Mouse (Mus musculus) heart, adult 2 months (tissue): ENCODE data around the gene Igsf9b.

ENCODE experiments used
- CTCF ChIP-seq: fragments of 200-600 bp; IDR thresholded peaks from 2 replicates; pipeline ENCODE4 v1.8.1; 2022; ENCODE audit warnings: antibody characterized with exemption, mild to moderate bottlenecking, moderate library complexity
- EP300 ChIP-seq: fragments of 200-500 bp; IDR thresholded peaks from 2 replicates; pipeline ENCODE4 v1.6.1; 2011; ENCODE audit warnings: low read depth, low read length, control low read depth; ENCODE audit not compliant: insufficient read depth
- POLR2A ChIP-seq: fragments of 200-500 bp; IDR thresholded peaks from 2 replicates; pipeline ENCODE4 v1.6.1; 2011; ENCODE audit warnings: mild to moderate bottlenecking, low read depth, low read length, control low read depth; ENCODE audit not compliant: insufficient read depth

DNA sequence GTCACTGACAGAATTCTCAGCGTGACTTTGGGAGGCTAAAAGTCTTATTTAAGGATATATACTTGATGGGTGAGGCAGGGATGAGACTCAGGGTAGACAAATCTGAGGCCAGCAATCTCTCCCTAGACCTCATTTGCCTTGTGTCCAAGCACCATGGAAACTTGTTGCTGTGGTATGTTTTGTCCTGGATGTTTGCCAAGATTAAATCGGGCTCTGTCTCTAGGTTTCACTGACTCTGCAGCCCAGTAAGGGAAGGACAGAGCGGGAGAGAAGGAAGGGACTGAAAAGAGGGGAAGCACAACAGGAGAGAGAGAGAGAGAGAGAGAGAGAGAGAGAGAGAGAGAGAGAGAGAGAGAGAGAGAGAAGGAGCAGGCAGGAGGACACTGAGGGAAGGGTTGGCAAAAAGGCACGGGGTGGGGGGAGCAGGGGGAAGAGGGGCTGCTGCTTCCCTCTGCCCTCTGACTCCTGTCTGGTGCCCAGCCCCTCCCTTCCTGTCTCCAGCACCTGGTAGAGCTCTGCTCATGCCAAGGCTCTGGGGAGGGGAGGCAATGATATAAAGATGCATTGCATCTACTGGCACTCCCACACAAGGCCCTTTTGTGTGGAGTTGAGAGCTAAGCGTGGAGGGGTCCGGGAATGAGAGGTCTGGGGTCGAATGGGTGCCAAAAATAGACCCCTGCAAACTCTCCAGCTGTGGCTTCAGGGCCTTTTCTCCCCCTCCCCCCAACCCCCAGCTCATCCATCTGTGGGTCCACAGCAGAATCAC is 9.3 kb upstream of the Igsf9b start:
- no peak for TF ChIP-seq POLR2A
- TF ChIP-seq CTCF = no peak
- no peak for TF ChIP-seq EP300
